Mouse (Mus musculus) brain, embryonic 14.5 days (tissue): ENCODE measurements around the gene Usp39.

Source experiments
- CTCF ChIP-seq: fragments of 200-500 bp; IDR thresholded peaks from 2 replicates; pipeline ENCODE4 v1.5.1; 2012; ENCODE audit warnings: inconsistent platforms, mild to moderate bottlenecking, moderate library complexity, borderline replicate concordance; ENCODE audit not compliant: insufficient read depth, insufficient read length; ENCODE audit errors: extremely low read depth
- POLR2A ChIP-seq: fragments of 200-500 bp; IDR thresholded peaks from 2 replicates; pipeline ENCODE4 v1.6.1; 2012; ENCODE audit warnings: mild to moderate bottlenecking, inconsistent platforms, borderline replicate concordance; ENCODE audit not compliant: poor library complexity, insufficient read depth, insufficient read length, severe bottlenecking; ENCODE audit errors: extremely low read depth

DNA sequence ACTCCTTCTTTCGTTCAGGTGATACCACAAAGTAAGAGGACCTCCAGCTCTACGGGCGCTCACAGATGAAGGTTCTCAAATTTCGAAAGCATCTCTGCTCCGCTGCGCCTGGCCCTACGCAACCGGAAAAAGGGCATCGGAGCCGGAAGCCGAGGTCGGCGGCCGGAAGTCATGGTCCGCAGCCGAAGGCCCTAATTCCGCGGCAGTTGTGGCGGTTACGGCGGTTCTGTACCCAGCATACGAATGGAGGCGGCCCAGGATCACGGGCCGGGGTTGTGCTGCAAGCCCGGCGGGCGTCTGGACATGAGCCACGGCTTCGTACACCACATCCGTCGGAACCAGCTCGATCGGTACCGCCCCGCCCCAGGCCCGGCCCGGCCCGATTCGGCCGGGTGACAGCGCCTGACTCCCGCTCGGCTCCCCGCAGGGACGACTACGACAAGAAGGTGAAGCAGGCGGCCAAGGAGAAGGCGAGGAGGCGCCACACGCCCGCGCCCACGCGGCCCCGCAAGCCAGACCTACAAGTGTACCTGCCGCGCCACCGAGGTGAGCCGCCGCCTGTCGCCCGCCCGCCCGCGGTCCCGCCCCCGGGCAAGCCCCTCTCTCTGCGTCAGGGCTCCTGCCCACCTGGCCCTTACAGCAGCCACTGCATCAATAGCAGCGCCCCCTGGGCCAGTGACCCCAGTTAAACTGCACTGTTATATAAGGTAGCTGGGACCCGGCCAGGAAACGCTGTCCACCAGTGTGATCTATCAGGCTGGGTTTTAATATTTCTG, 2.4 kb upstream of the Usp39 start, which contains the start of gene 0610030E20Rik:
- peak; percentile 6; the same call in 1 of the 2 replicates for TF ChIP-seq CTCF
- peak; percentile 16; the same call in 1 of the 2 replicates for TF ChIP-seq POLR2A
